Mouse (Mus musculus) adrenal gland, adult (tissue): ENCODE measurements at regions not wholly inside any gene's neighbourhood (a gene's known extent, or its start where the extent isn't known, plus 50 kb on each side); places are given as distances from the start of the nearest gene placed in this dataset.

Experiments used
- DNase-seq, 2 experiments: peaks; one replicate each; pipeline ENCODE4 v3.0.0; 2022 to 2023; ENCODE audit warnings: low spot score in 1 of 2; ENCODE audit not compliant: inconsistent age in 2 of 2

DNA sequence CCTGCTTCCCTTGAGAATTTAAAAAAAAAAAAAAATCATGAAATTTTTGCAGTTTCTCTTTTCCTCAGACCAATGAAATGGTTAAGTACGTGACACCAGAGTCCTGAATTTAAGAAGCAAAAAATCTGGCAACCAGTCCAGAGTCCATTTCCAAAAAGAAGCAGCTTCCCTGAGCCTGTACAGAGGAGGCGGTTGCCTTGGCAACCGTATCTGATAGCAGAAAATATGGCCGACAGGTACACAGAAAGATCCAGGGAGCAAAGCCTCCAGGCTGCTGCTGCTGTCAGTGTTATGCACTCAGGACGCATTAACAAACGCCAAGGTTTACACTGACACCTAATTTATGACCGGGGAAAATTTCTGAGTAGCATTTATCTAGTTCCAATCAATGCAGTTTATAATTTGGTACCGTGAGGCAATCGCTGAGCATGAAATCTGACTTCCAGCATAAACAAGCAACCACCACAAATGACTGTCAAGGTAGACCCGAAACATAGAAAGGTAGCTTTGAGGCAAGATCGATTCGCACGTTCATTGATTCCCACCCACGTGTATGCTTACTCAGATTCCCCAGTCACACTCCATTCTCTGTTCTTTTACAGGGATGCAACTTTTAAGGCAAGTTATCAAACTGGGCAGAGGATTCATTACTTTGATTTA lies 420.8 kb downstream of the Basp1 start:
- no peak for DNase-seq

DNA sequence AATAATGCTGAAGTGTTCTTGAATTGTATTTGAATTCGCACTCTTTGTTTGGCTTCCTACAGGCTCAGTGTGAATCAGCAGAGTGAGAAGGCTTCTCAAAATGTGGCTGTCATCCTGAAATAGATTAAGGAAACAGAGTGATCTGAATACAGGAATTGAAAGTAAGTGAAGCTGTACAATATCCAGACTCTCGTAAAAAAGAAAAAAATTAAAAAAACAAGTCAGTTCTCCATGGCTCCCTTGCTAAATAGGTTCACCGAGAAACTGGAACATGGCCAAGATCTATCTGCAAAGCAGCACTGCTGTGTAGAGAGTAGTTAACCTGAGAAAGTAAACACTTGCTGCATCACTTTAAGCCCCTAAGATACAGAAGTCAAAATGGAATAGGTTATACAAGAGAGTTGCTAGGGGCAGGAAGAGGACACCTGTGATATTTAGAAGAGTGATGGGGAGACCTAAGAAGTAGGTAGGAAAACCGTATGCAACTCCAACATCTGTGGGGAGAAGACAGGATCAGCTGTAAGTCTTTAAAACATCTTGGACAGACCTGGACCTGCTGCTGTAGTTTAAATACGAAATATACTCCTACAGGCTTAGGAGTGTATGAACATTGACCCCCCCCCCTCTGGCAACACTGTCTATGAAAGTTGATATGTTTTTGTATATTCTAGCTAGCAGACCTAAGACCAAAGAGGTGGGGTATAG lies 423.3 kb downstream of the Basp1 start:
- DNase-seq, result no peak

DNA sequence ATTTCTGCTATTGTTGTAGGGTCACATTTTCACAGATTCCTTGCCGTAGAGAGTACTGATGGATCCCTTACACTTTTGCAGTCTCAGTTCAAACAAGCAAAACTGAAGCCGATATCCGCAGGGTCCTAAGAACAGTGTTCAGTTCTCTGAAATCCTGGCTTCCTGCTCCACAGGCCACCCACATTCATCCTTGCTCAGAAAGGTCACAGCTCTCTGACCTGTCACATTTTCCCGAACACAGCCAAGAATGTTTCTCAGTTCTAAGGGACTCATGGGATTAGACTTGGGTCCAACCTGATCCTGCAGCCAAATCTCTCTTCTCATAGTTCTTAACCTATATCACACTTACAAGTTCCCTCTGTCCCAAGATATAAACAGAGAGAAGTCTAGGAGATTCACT lies 432.7 kb downstream of the Basp1 start:
- no peak for DNase-seq

DNA sequence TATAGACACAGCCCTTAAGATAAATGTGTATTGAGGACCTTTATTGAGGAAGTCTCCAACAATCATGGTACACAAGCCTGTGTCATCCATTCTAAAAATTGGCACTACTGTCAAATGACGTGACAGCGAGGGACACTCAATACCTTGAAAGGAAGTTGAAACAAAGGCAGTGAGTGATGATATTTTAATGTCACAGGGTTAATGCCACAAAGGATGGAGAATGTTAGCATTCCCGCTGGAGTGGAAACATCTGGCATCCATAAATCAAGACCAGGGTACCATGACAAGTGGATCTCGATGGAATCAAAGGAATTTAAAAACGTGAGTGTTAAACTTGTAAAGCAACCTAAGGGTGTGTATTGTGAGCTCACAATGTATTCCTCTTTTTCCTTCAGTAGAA lies 441.5 kb downstream of the Basp1 start:
- DNase-seq, result no peak

DNA sequence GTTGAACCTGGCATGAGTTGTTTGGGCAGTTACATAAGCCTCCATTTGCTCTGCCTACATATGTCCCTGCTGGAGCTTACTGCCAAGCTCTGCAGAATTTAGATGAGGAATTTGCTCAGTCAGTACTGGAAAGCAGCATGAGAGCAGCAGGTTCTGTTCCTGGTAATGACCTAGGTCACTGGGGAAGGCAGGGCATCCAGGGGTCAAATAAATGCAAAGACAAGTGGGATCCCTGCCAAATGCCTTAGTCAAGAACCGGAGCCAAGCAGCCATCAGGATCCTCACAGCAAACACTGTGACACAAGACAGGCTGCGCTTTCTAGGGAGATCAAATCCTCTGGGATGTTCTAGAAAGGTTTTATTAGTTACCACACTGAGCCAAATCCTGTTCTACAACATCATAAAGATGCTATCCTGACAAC lies 444.2 kb downstream of the Basp1 start:
- no peak for DNase-seq

DNA sequence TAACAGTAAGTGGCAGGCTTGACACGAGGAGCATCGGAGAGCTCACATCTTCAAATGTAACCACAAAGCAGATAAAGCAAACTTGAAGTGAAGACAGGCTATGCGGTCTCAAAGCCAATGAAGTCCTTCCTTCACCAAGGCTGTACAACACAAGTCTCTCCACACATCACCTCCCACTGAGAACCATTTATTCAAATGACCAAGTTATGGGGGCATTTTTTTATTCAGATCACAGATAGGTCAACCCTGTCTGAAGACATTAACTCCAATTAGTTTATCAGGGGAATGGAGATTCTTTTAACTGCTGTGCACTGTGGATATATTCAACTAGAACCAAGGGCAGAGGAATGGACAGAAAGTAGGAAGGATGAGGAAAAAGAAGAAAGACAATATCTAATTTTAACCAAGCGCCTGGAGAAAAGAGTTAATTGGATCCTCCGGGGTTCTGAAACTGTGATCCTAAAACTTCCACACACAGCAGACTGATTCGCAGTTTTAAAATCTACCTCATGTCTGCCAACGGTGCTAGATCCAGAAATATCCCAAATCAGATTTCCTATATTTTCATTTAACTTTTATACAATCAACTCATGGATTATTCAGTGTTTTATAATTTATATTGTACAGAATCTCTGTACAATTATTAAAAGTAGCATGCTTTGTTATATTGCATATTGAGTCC lies 444.8 kb downstream of the Basp1 start:
- no peak for DNase-seq

DNA sequence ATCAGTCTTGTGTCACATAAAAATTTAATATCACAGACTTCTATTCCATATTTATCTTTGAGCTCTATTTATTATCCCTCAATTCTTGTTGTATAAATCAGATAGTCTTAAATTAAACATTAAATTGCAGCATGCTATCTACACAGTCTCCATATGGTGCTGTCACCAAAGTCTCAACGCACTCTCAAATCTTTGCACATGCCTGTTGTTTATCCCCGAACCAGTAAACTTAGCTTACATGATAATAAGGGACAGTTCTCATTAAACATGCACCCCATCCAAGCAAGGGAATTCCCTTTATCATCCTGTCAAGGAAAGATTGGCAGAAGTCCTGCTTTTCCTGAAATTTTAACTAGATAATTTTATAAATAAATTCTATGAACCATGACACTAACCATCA lies 483.8 kb downstream of the Basp1 start:
- DNase-seq, result no peak

DNA sequence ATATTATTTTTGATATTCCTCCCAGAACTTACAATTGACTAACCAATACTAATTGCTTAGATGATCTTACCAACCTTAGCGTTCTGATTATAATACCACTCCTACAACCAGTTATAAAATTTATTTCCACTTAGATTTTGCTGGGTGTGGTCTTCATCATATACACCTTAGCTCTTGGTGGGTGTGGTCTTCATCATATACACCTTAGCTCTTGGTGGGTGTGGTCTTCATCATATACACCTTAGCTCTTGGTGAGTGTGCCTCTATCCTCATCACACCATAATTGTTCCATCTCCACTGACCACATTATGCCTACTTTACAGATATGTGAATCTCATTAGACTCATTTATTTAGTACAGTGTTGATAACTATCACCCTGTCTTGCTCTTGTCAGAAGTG lies 501.7 kb downstream of the Basp1 start:
- no peak for DNase-seq

DNA sequence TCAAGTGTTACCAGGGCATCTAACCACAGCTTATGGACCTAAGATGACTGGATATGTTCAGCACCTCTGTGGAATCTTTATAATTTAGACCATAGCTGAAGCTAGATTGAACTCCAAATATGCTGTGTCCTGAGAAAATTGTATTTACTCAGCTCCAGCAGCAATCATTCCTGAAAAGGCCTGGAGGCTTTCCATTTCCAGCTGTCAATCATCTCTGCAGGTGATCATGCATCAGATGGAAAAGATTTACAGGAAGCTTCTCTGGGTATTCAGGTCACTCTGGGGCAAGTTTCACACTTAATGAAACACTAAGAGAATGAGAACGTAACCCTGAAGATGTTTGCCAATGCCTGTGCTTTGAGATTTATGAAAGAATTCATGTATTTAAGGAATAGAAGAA lies 502.1 kb downstream of the Basp1 start:
- no peak for DNase-seq

DNA sequence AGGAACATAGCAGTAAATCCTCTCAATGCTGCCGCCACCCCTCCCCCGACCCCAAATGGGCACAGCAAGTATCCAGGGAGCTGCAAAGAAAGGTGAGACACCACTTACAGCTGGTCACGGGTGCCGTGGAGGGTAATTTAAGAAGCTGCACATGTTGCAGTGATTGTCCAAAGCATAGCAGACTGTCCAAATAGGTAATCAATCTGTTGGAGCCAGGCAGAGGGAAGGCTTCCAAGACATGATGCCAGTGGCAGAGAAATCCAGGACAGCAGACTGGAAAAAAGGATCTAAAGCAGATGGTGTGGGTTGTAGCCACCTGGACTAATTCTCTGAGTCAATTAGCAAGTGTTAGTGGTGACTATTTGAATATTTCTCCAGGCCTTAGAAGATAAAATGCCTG lies 506.6 kb downstream of the Basp1 start:
- no peak for DNase-seq

DNA sequence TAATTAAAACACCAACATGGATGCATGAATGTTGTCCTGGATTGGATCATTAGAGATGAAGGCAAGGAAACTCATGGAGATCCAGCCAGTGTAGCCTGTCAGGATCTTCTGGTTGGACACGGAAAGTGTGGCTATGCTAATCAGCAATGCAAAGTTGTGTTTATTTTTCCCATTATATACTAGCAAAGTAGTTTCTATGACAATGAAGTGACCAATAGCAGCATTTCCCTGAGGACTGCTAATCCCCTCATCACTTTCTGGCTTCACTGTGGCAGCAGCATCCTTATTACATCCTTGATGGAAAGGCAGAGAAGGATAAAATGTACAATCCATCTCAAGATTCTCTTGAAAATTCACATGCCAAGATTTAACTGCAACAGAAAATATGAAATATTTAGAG lies 534.7 kb downstream of the Basp1 start:
- DNase-seq, result no peak

DNA sequence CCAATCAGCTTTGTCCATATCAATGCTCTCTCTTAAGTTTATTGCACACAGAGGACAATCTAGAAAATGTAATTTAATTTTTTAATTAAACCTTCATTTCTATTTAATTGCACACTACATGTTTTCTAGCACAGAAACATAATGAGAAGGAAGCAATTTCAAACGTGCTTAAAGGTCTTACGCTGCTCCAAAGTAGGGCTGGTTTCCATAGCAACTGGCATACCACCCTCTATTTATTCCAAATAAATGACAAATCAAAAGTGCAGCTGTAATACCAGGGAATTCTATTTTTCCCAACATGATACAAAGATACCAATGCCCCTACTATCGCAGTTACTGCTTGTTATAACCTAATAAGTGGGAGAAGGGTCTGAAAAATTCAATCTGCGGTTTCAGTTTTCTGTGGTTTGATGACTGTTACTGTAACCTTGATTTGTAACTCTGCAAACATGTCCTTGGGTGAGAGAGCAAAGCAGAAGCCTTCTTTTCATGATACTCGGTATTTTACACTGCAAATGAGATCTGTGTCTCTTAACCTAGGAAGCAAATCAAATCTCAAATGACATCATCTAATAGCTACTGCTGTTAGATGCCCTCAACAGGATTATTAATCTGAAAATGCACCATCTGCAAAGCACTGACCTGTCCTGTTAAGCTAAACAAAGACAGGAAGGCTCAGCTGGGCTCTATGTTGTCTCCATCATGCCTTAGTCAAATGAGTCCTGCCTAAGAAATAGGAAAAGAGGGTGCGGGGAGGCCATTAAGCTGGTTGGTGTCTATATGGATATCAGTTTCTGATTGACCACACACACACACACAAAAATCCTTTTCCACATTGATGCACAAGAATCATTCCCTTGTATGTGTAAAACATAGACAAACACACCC lies 535.6 kb downstream of the Basp1 start:
- peak in 1 of 2 experiments; percentile 27 for DNase-seq

DNA sequence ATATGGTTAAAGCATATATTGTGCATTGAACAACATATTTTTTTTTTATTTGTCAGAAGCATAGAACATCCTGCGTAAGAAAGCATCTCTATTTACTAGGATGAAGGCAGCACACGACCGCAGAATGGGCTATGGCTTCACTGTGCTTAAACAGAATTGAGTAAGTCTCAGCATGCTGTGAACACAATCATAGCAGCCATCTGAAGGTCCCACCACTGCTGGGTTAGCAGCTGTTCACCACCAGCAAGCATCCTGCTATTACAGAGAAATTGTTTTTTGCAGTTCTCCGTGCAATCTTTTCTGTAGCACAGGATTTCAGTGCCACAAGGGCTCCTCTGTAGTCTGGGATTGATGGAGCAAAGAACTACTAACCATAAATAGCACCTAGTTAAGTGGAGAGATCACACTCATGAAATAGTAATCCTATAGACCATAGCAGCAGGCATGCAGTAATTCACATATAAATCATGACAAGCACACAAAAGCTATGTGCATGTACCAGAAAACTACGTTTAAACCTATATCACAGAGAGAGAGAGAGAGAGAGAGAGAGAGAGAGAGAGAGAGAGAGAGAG lies 537.3 kb downstream of the Basp1 start:
- DNase-seq, result no peak

DNA sequence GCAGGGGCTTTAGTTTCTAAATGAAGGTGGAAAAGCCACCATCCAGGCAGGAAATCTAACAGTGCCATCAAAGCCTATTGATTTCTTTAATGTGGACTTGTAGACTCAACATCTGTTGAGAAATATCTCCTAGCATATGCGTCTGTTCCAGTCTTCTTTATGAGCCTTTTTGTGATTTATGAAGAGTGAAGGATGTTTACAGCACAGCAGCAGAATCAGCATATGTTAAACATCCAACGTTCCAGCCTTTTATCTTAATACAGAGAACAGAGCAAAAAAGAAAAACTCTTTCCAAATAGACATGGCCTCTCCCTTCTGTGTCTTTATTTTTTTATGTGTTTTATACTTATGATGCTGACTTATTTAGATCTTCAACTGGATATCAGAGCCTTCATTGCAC lies 573.3 kb downstream of the Basp1 start:
- DNase-seq, result no peak

DNA sequence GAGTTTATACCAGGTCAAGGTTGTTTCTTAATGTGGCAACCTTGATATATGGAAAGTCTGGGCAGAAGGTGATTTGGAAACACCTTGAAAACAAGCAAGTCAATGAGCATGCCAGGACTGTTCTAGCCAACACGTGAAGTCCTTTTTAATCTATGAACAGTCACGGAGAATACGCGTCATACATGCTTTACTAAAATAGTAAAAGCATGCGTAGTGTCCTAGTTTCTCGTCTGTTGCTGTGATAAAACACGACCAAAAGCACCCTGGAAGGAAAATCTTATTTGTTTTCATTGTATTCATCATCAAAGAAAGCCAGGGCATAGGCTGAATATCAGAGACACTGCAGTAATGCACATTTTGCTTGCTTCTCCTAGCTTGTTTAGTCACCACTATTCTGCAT lies 575.2 kb downstream of the Basp1 start:
- no peak for DNase-seq

DNA sequence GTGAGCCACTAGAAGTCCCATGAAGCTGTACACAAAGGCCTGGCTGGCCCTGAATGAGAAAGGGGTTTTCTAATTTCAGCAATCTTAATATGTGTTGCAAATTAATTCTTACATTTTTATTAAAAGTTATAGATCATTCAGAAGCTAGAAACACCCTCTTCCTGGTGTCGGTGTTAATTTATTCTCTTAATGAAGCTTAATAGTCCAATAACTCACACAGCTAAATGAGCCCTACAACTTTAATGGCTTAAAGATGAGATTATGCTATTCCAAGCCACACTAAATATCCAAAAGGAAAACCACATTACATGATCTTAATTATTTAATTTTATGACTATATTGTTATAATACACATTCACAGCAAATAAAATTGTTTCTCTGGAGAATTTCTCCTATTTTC lies 585.7 kb downstream of the Basp1 start:
- no peak for DNase-seq

DNA sequence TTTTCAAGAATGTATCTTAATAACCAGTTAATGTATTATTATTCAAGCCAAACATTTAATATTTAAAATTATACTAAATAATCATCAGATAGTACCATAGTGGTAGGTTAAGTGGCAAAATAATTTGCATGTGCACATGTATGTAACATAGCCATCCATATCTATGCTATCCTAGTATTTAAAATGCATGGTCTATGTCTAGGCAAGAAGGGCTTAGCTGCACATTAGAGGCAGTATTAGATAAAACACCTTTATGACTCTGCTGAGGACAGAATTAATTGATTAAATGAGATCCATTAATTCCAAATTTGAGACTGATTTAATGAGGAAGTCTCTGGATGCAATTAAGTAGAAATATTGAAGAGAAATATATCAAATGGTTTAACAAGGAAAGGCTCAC lies 586.3 kb downstream of the Basp1 start:
- no peak for DNase-seq

DNA sequence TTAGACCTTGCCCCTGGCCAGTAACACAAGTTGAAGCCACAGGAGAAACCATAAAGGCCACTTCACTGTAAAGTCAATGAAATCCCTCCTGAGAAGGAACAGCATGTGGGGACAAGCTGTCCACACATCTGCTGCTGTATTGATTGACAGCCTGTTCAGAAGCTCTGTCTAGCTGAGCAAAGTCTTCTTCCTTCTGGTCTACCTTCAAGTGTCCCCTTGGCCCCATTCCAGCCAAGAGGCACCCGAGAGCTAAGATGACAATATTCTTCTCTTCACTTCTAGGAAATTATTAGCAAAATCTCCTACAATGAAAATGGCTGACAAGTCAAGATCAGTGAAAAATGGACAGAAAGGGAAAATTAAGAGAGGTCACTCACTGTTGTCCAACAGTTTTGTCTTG lies 616.7 kb downstream of the Basp1 start:
- no peak for DNase-seq

DNA sequence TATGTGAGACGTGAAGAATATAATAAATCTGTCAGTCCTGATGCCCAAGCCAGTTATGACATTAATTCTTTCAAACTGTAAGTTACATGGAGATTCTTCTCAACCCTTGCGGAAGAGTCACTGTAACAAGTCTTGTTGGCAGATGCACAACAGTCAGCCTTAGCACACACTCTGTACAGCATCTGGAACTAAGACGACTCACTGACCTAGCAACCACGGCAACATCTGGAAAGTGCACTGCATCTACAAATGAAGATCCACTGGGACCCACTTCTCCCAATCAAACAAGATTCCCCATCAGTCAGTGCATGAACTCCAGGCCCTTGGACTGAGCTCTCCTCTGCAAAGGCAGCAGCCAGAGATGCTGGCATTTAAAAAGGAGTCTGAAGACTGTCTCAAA lies 620.2 kb downstream of the Basp1 start:
- DNase-seq, result no peak

DNA sequence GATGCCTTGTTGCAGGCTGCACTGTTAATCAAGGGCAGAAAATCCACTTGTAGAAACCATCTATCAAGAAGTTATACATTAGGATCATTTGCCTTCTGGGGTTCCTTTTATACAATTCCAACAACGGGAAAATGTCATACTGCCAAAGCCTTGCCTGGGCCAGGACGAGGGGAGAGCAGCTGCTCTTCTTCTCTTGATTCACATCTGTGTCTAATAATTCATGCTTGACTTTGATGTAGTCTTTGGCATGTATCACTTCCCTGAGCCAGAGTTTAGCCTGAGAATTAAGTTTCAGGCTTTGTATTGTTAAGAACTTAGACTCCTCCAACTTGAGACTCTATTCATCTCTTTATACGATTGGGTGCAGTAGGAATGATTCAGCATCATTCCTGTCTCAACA lies 627.2 kb downstream of the Basp1 start:
- no peak for DNase-seq

DNA sequence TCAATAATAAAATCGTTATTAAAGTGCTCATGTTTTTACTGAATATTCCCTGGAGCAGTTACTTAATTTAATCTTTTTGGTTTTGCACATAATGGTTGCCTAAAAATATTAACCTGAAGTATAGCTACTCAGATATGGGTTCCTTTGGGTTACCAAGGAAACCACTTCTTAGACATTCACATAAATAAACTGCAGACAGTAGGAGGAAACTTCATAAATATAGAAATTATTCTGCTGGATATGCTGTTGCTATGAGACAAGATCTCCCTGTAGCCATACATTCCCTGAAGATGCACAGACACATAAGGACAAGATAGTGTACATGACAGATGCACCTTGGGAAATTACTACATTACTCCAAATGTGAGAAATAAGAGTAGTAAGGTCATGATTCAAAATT lies 635.3 kb downstream of the Basp1 start:
- no peak for DNase-seq
